Mouse (Mus musculus) megakaryocyte, embryonic 14.5 days (primary cell): ENCODE measurements around the gene Vmn1r51.

Experiments
- FLI1 ChIP-seq: IDR thresholded peaks from 2 replicates; pipeline ENCODE4 v1.6.1; 2012; ENCODE audit warnings: low read length, inconsistent platforms, mixed read lengths
- GATA1 ChIP-seq: IDR thresholded peaks from 3 replicates; pipeline ENCODE4 v1.6.1; 2012; ENCODE audit warnings: mixed read lengths, low read length, inconsistent platforms, borderline replicate concordance

DNA sequence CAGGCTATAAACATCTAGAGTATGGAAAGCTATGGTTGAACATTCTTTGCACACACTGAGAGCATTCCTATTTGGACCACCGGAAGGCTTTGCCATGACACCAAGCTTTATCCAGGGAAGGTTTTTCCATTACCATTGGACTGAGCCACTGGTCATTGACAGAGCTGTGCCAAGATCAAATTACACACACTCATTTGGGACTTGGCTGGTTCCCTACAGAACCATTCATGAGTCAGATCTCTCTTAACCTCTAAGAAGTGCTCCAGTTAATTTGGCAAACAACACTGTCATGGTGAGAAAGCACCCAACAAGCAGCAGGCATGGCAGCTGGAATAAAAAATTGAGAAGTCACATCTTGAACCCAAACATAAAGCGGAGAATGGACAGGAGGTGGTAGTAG lies 21.8 kb upstream of the Vmn1r51 start:
- TF ChIP-seq GATA1 (no peak), FLI1 (no peak)
